Mouse (Mus musculus) cortical plate, adult 2 months (tissue): Measurements from ENCODE around the gene Cox11.

ENCODE experiments used
- CTCF ChIP-seq: fragments of 200-500 bp; IDR thresholded peaks from 2 replicates; pipeline ENCODE4 v1.5.1; 2011; ENCODE audit warnings: mild to moderate bottlenecking, control low read depth, low read length; ENCODE audit not compliant: insufficient read depth; ENCODE audit errors: extremely low read depth
- POLR2A ChIP-seq: fragments of 200-500 bp; IDR thresholded peaks from 2 replicates; pipeline ENCODE4 v1.6.1; 2011; ENCODE audit warnings: mild to moderate bottlenecking, low read length, control low read depth; ENCODE audit not compliant: insufficient read depth; ENCODE audit errors: extremely low read depth

DNA sequence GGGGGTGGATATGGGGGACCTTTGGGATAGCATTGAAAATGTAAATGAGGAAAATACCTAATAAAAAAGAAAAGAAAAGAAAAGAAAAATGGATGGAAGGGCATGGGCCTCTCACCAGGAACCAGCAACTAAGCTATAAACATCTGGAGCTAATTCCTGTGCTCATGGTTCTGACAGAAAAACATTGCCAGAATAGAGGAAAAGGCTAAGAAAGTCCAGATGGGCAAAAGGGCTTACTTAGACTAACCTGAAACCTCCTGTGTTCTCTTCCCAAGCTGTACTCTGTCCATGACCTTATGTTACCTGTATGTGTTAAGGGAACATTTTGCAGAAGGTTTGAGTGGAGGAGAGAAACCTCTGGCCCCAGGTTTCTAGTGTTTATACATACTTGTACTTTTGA lies 25.9 kb upstream of the Cox11 start:
- no peak for TF ChIP-seq CTCF
- no peak for TF ChIP-seq POLR2A
